Mouse (Mus musculus) adrenal gland, adult 8-10 months (tissue): ENCODE measurements around the gene Slc27a4. TPM values are rescaled to one million over a fixed set of nuclear protein-coding genes. Genes with fewer than 3 reads are reported as not detected.

Source experiments
- DNase-seq: peaks from one replicate; pipeline ENCODE4 v3.0.0; 2022
- total RNA-seq, 4 experiments: library from RNA; stranded (reverse); gene quantifications; 2 replicates each; pipeline ENCODE4 v1.2.4; 2022

Gene Slc27a4
- total RNA-seq, 4 experiments from 2014 or later: 29.2 to 51.3 (median 39.1) TPM

DNA sequence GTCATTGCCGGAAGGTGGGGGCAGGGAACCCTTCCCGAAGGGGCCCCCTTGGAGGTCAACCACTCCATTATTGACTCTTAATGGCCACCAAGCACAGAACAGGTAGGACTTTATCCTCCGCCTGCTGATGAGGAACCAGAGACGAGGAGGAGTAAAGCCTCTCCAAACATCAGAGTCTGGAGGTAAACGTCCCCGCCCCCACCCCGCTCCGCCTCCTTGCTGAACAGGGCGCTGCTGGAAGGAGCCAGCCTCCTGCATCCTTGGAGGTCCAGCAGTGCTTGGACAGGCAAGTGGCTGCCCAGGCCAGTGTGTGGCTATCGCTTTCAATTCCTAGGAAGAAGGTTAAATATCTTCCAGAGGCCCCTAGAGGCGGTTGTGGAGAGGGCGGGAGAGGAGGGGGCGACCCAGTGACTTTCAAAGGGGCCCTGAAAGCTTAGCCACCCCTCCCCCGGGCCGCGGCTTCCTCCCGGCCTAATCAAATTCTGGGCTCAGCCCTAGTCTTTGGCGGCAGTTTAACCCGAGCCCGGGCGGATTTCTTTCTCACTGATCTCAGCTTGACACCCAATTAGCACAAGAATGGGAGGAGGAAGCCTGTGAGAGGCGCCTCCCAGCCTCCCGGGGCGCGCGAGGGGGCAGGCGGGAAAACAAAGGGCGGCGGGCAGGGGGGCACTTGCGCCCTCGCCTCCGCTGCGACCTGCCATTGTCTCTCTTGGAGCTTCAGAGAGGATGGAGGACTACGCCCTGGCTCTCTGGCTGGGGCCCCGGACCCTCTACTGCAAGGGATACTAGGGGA is 17.8 kb downstream of the Slc27a4 start, which contains the start of gene Urm1:
Gene Urm1, plus strand, starts transcription at position 51 of the 793 bp plus-strand sequence.
- DNase-seq: no peak

GRCm38 (mm10) chr2:29826318-29826925 is 24.0 kb downstream of the Slc27a4 start:
- DNase-seq: no peak

DNA sequence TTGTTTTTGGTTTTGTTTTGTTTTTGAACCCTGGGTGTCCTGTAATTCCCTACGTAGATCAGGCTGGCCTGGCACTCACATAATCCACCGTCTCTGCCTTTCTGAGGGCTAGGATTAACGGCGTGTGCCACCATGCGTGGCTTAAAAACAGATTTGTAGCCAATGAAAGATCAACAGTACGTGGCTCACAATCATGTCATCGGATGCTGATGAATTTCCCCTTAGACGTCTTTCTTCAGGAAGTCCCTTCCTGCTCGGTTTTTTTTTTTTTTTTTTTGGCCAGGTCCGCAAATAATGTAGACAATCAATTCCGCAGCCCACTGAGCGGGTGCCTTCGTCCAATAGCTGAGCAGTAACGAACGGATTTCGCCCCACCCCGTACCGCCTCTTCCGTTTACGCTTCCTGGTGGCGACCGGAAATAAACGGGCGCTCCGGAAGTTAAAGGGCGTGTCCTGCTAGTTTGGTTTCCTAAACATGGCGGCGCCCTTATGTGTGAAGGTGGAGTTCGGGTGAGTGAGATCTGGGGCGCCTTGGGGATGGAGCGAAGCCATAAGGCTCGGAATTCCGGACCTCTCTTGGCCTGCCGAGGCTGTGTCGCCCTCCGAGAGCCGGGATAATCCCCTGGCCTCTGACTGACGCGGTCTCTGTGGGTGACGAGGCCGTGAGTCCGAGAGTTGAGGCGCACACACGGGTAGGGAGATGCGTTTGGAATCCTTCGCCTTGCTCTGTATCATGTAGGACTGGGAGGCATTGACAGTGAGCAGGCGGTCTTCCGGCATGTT is 24.7 kb downstream of the Slc27a4 start:
- DNase-seq: peak; percentile 97

- no peak for DNase-seq
Observed at GRCm38 (mm10) chr2:29827709-29828024, 25.2 kb downstream of the Slc27a4 start.

- DNase-seq: no peak
Observed at GRCm38 (mm10) chr2:29831106-29831505, 28.7 kb downstream of the Slc27a4 start.

- no peak for DNase-seq
Observed at GRCm38 (mm10) chr2:29833796-29834195, 31.4 kb downstream of the Slc27a4 start.

DNA sequence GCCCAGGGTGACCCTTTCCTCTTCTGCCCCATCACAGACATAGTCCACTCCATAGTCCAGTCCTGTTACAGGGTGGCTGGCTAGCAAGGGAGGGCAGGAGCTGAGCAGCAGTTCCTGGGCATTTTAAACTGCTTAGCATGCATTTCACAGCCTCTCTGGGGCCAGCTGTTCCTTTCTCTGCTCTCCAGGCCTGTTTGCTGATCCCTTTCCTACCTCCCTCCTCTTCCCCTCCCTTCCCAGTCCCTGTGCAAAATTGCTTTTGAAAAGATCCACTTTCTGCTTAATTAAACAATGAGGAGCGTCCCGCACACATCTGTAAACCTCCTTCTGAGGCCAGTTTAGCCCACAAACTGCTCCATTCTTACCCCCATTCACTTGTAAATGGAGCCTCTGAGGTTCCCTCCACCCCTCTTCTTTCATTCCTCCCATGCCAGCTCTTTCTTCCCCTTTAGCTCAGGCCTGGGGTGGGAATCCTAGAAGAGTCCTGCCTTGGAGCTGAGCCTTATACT is 33.0 kb downstream of the Slc27a4 start:
- DNase-seq: no peak

GRCm38 (mm10) chr2:29839460-29839859 is 37.0 kb downstream of the Slc27a4 start:
- DNase-seq: no peak

DNA sequence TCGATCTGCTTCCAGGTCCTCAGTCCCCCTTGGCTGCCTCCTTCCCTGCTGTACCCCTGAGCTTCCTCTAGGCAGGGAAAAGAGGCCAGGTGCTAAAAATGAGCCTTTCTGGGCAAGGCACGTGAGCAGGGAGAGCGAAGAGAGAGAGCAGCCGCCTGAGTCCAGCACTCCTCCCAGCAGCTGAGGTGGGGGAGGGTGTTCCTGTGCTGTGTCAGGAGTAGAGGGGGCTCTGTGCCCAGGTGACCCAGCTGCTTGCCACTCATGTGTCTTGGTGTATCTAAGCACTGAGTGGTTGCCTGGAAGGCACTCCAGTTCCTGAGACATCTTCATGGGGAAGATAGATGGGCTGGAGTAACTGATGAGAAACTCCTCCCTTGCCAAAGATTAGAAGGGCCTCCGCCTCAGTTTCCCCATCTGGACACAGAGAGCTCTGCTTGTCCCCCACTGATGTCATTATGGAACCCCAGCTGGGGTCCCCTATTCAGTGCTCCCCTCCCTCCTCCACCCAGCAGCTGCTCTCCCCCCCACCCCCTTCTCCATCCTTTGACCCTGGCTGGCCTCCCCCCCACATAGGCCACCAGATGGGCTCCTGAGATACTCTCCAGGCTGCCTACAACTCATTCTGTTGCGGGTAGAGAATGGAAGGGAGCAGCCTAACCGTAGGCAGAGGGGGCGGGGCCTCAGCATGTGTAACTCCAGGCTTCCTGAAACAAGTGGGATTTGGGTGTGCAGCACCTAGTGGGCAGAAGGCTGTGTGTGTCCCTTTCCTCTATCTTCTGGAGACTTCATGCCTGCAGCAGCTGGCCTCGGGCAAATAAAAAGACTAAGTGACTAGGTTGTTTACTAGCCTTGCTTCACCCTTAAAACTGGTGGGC is 41.0 kb downstream of the Slc27a4 start:
- no peak for DNase-seq

GRCm38 (mm10) chr2:29844115-29844514 is 41.7 kb downstream of the Slc27a4 start:
- DNase-seq: no peak

- no peak for DNase-seq
Observed at GRCm38 (mm10) chr2:29844661-29845060, 42.2 kb downstream of the Slc27a4 start.

- no peak for DNase-seq
Observed at GRCm38 (mm10) chr2:29845636-29846035, 43.2 kb downstream of the Slc27a4 start.

DNA sequence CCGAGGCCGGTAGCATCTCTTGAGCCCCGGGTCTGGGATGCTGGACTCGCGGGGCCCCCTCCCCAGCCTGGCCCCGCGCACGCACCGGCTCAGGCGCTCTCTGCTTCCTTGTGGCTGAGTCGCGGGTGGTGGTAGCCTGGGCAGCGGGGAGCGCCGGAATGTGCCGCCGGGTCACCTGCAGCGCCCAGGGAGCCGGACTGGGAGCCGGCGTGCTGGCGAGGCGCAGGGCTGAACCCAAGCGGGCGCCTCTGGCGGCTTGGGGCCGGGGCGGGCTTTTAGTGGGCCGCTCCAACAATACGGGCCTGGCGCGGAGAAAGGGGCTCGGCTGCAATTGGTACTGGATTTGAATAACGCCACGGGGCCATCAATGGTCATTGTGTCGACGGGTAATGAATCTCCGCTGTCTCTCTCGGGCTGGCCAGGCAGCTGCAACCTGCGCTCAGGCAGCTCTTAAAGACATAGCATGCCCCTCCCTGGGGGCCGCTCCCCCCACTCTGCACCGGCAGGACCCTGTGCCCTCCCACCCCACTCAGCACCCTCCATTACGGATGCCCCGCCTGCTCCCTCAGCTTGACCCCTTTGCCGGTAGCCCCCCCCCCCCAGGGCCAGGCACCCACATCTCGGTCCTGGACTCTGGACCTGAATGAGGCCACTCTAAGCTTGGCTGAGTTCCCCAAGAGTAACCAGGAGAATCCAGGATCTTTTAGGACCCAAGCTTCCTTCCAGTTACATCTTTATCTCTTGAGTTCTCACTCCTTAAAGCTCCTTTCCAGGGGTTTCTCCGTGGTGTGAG is 43.8 kb downstream of the Slc27a4 start:
- no peak for DNase-seq

GRCm38 (mm10) chr2:29846911-29847310 is 44.5 kb downstream of the Slc27a4 start:
- DNase-seq: no peak

- no peak for DNase-seq
Observed at GRCm38 (mm10) chr2:29849041-29849440, 46.6 kb downstream of the Slc27a4 start.

DNA sequence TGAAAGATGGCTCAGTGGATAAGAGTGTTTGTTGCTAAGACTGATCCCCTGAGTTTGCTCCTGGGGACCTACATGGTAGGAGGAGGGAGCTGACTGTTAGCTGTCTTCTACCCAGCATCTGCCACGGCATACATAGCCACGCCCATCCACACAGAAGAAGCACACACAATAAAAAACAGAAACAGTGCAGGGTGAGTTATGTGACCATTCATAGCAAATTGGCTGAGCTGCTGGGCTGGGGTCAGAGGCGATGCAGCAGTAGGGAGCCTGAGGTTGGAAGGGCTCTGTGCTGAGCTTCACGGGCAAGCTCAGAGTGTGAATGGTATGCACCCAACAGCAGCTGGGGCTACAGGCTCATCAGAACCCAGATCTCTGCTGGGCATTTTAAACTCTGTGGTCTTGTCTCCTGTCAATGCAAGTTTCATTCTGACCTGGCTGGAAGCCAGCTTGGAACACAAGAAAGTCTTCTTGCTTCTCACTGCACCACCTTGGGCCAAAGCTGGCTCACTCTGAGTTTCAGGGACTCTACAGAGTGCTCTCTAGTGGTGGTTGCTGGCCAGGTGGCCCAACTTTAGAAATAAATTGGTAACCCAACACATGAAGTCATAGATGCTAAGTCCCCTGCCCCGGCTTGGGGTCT is 47.5 kb downstream of the Slc27a4 start:
- no peak for DNase-seq

- DNase-seq: no peak
Observed at GRCm38 (mm10) chr2:29852957-29853485, 50.6 kb downstream of the Slc27a4 start.

- no peak for DNase-seq
Observed at GRCm38 (mm10) chr2:29853736-29854135, 51.3 kb downstream of the Slc27a4 start.

DNA sequence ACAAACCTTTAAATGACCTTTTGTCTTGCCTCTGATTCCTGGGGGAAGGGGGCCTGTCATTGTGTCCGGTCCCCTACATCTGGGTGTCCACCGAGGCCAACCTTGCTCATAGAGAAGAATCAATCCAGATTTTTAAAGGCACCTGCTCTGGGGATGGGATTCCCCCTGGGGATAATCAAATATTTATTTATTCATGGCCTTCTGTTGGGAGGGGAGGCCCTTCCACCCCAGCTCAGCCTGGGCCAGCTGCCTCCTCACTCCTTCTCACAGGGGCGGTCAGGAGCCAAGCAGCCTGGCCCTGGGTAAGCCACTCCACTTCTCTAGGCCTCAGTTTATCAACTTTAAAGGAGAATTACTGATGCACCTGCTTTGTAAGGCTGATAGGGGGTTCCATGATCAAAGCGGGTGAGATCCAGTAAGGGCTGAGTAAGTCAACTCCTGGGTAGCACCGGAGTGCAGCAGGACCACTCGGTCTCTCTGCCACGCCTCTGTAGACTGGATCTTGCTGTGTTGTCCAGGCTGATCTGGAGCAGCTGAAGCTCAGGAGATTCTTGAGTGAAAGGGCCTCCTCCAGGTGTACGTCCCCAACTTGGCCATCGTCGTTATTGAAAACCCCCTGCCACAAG is 53.3 kb downstream of the Slc27a4 start:
- DNase-seq: no peak
